Mouse (Mus musculus) intestine, embryonic 14.5 days (tissue): Measurements from ENCODE around the gene Syt15. TPM values are rescaled to one million over a fixed set of nuclear protein-coding genes. Genes with fewer than 3 reads are reported as not detected.

Experiments
- ATAC-seq: fragments of 200-750 bp; cut with Nextera tagmentation; replicated peaks from 2 replicates; pipeline ENCODE4 v1.8.0; 2017; ENCODE audit warnings: low read depth, moderate number of reproducible peaks, moderate TSS enrichment, moderate library complexity; ENCODE audit not compliant: low FRiP score, low TSS enrichment
- DNase-seq: peaks from one replicate; pipeline ENCODE4 v3.0.0-alpha.2; 2018; ENCODE audit warnings: low spot score
- H3K27ac ChIP-seq: fragments of 300-500 bp; sonication (generic); 2 replicates; pipeline ENCODE4 v1.5.1; 2014; ENCODE audit warnings: low read depth, mild to moderate bottlenecking, control low read depth
- H3K27me3 ChIP-seq: fragments of 300-500 bp; sonication (generic); replicated peaks from 2 replicates; pipeline ENCODE4 v1.6.1; 2014; ENCODE audit warnings: low read length, control low read depth; ENCODE audit not compliant: control insufficient read depth, insufficient read depth
- H3K36me3 ChIP-seq: fragments of 300-500 bp; sonication (generic); 2 replicates; pipeline ENCODE4 v1.6.1; 2014; ENCODE audit warnings: low read length, control low read depth; ENCODE audit not compliant: control insufficient read depth, insufficient read depth
- H3K4me1 ChIP-seq: fragments of 300-500 bp; sonication (generic); replicated peaks from 2 replicates; pipeline ENCODE4 v1.6.1; 2014; ENCODE audit warnings: low read length, control low read depth, mixed read lengths; ENCODE audit not compliant: control insufficient read depth, insufficient read depth
- H3K4me2 ChIP-seq: fragments of 300-500 bp; sonication (generic); 2 replicates; pipeline ENCODE4 v1.6.1; 2014; ENCODE audit warnings: low read length
- H3K4me3 ChIP-seq: fragments of 300-500 bp; sonication (generic); 2 replicates; pipeline ENCODE4 v1.5.1; 2014; ENCODE audit warnings: low read depth, low read length, control low read depth, mixed read lengths
- H3K9ac ChIP-seq: fragments of 300-500 bp; sonication (generic); 2 replicates; pipeline ENCODE4 v1.6.1; 2014; ENCODE audit warnings: mild to moderate bottlenecking, low read length
- H3K9me3 ChIP-seq: fragments of 300-500 bp; sonication (generic); 2 replicates; pipeline ENCODE4 v1.6.1; 2016; ENCODE audit warnings: low read length, control low read depth; ENCODE audit not compliant: control insufficient read depth
- WGBS: fragments of 180-500 bp; shearing (Covaris S2); extraction: QIAGEN DNeasy Blood & Tissue Kit; methylation state at CpG from one replicate; pipeline ENCODE4 v1.1.7; 2014; 5-methylcytosine and 5-hydroxymethylcytosine counted together
- polyA plus RNA-seq: library from polyadenylated mRNA; unstranded; fragments of >200 nt; fragmentation: Nextera tagmentation; extraction: Ambion mirVana; gene quantifications from 2 replicates; pipeline ENCODE4 v1.2.1, GENCODE M21; 2014

The Syt15 gene
- polyA plus RNA-seq, 1 experiment from 2014 or later = 0.54 TPM

GRCm38 (mm10) chr14:34220426-34220825, 1.0 kb downstream of the Syt15 start:
- no peak for ATAC-seq
- Histone ChIP-seq H3K27ac (no peak overlapping the region), H3K9me3 (no peaks in the 10 kb centered on the region), H3K4me2 (peak overlapping the region; percentile 47; the same call in 1 of the 2 replicates), H3K4me1 (peaks cover 7% of the 10 kb centered on the region), H3K36me3 (no peaks in the 10 kb centered on the region), H3K9ac (no peak overlapping the region), H3K4me3 (no peak overlapping the region), H3K27me3 (peaks cover 24% of the 10 kb centered on the region)
- 67% methylated on average over 5 of the region's 5 CpGs for WGBS
- no peak for DNase-seq

- no peak overlapping the region for H3K4me3 ChIP-seq
- ATAC-seq (no peak), DNase-seq (no peak)
- H3K4me2 ChIP-seq = no peak overlapping the region
- H3K27me3 ChIP-seq = peaks cover 24% of the 10 kb centered on the region
- H3K9ac ChIP-seq = no peak overlapping the region
- H3K27ac ChIP-seq = no peak overlapping the region
- WGBS = 66% methylated on average over 5 of the region's 5 CpGs
- H3K4me1 ChIP-seq = peaks cover 5% of the 10 kb centered on the region
- no peaks in the 10 kb centered on the region for H3K36me3 ChIP-seq
- no peaks in the 10 kb centered on the region for H3K9me3 ChIP-seq
Observed at GRCm38 (mm10) chr14:34221416-34222077, 2.2 kb downstream of the Syt15 start.

- DNase-seq (peak; percentile 45), ATAC-seq (no peak)
- WGBS = 73% methylated on average over 5 of the region's 5 CpGs
- H3K9ac ChIP-seq = no peak overlapping the region
- no peak overlapping the region for H3K4me3 ChIP-seq
- H3K9me3 ChIP-seq = no peaks in the 10 kb centered on the region
- H3K4me1 ChIP-seq = peaks cover 5% of the 10 kb centered on the region
- no peak overlapping the region for H3K27ac ChIP-seq
- H3K4me2 ChIP-seq = no peak overlapping the region
- H3K27me3 ChIP-seq = peaks cover 24% of the 10 kb centered on the region
- no peaks in the 10 kb centered on the region for H3K36me3 ChIP-seq
Observed at GRCm38 (mm10) chr14:34223362-34223898, 4.0 kb downstream of the Syt15 start.

- no peaks in the 10 kb centered on the region for H3K36me3 ChIP-seq
- no peak overlapping the region for H3K9ac ChIP-seq
- H3K27me3 ChIP-seq = peaks cover 4% of the 10 kb centered on the region
- 80% methylated on average over 9 of the region's 9 CpGs for WGBS
- DNase-seq = peak; percentile 40
- no peak for ATAC-seq
- no peak overlapping the region for H3K4me2 ChIP-seq
- no peak overlapping the region for H3K27ac ChIP-seq
- H3K4me3 ChIP-seq = no peak overlapping the region
- no peaks in the 10 kb centered on the region for H3K9me3 ChIP-seq
- H3K4me1 ChIP-seq = no peaks in the 10 kb centered on the region
Observed at GRCm38 (mm10) chr14:34225986-34226385, 6.6 kb downstream of the Syt15 start.

GRCm38 (mm10) chr14:34226566-34226965, 7.2 kb downstream of the Syt15 start:
- H3K9me3 ChIP-seq = no peaks in the 10 kb centered on the region
- WGBS = 68% methylated on average over 4 of the region's 4 CpGs
- ATAC-seq (no peak), DNase-seq (peak; percentile 34)
- no peak overlapping the region for H3K4me3 ChIP-seq
- peaks cover 4% of the 10 kb centered on the region; the same call in 1 of the 2 replicates for H3K27me3 ChIP-seq
- no peaks in the 10 kb centered on the region for H3K36me3 ChIP-seq
- H3K4me1 ChIP-seq = no peaks in the 10 kb centered on the region
- no peak overlapping the region for H3K4me2 ChIP-seq
- no peak overlapping the region for H3K27ac ChIP-seq
- no peak overlapping the region for H3K9ac ChIP-seq

- Histone ChIP-seq H3K27ac (no peak overlapping the region), H3K9me3 (no peaks in the 10 kb centered on the region), H3K4me1 (no peaks in the 10 kb centered on the region), H3K36me3 (no peaks in the 10 kb centered on the region), H3K27me3 (no peaks in the 10 kb centered on the region), H3K4me2 (no peak overlapping the region), H3K9ac (no peak overlapping the region), H3K4me3 (no peak overlapping the region)
- ATAC-seq = no peak
- WGBS = 84% methylated on average over 12 of the region's 12 CpGs
- DNase-seq = peak; percentile 20
Observed at GRCm38 (mm10) chr14:34227981-34228380, 8.6 kb downstream of the Syt15 start.

GRCm38 (mm10) chr14:34228830-34229506, 9.6 kb downstream of the Syt15 start:
- no peak overlapping the region for H3K9ac ChIP-seq

GRCm38 (mm10) chr14:34232340-34232739, 12.9 kb downstream of the Syt15 start:
- no peak overlapping the region for H3K4me3 ChIP-seq
- ATAC-seq (no peak), DNase-seq (peak; percentile 29)
- H3K9ac ChIP-seq = no peak overlapping the region
- peaks cover 4% of the 10 kb centered on the region; the same call in 1 of the 2 replicates for H3K4me1 ChIP-seq
- 58% methylated on average over 7 of the region's 7 CpGs for WGBS
- no peak overlapping the region for H3K4me2 ChIP-seq
- H3K27me3 ChIP-seq = no peaks in the 10 kb centered on the region
- no peaks in the 10 kb centered on the region for H3K36me3 ChIP-seq
- H3K9me3 ChIP-seq = no peaks in the 10 kb centered on the region
- no peak overlapping the region for H3K27ac ChIP-seq

More at GRCm38 (mm10) chr14:34228830-34229506, 9.6 kb downstream of the Syt15 start:
- peak; percentile 29 for DNase-seq
- Histone ChIP-seq H3K4me3 (no peak overlapping the region), H3K27me3 (no peaks in the 10 kb centered on the region), H3K4me1 (no peaks in the 10 kb centered on the region), H3K27ac (no peak overlapping the region), H3K9me3 (no peaks in the 10 kb centered on the region), H3K36me3 (no peaks in the 10 kb centered on the region), H3K4me2 (no peak overlapping the region)
- no peak for ATAC-seq
- 81% methylated on average over 10 of the region's 10 CpGs for WGBS
